Mouse (Mus musculus) hindbrain, postnatal 0 days (tissue): Measurements from ENCODE around the gene Mmp15. TPM values are rescaled to one million over a fixed set of nuclear protein-coding genes. Genes with fewer than 3 reads are reported as not detected.

ENCODE experiments used
- ATAC-seq: fragments of 200-750 bp; cut with Nextera tagmentation; 2 replicates; pipeline ENCODE4 v1.8.0; 2017; ENCODE audit warnings: mild to moderate bottlenecking, moderate TSS enrichment, moderate library complexity
- DNase-seq: peaks from one replicate; pipeline ENCODE4 v3.0.0-alpha.2; 2015; ENCODE audit warnings: low spot score
- H3K27ac ChIP-seq: fragments of 300-500 bp; sonication (generic); 2 replicates; pipeline ENCODE4 v1.5.1; 2014; ENCODE audit warnings: mild to moderate bottlenecking
- H3K27me3 ChIP-seq: fragments of 300-500 bp; sonication (generic); 2 replicates; pipeline ENCODE4 v1.6.1; 2014; ENCODE audit warnings: low read length, mixed read lengths; ENCODE audit not compliant: insufficient read depth
- H3K36me3 ChIP-seq: fragments of 300-500 bp; sonication (generic); 2 replicates; pipeline ENCODE4 v1.6.1; 2014; ENCODE audit warnings: low read length, mixed read lengths; ENCODE audit not compliant: insufficient read depth
- H3K4me1 ChIP-seq: fragments of 300-500 bp; sonication (generic); 2 replicates; pipeline ENCODE4 v1.6.1; 2014; ENCODE audit warnings: antibody characterized with exemption, low read length, mixed read lengths; ENCODE audit not compliant: insufficient read depth
- H3K4me2 ChIP-seq: fragments of 300-500 bp; sonication (generic); 2 replicates; pipeline ENCODE4 v1.6.1; 2014; ENCODE audit warnings: low read depth, mild to moderate bottlenecking, low read length, moderate library complexity, mixed read lengths
- H3K4me3 ChIP-seq: fragments of 300-500 bp; sonication (generic); 2 replicates; pipeline ENCODE4 v1.5.1; 2014; ENCODE audit warnings: low read length
- H3K9ac ChIP-seq: fragments of 300-500 bp; sonication (generic); replicated peaks from 2 replicates; pipeline ENCODE4 v1.6.1; 2014; ENCODE audit warnings: mild to moderate bottlenecking, low read length, moderate library complexity, mixed read lengths
- H3K9me3 ChIP-seq: fragments of 300-500 bp; sonication (generic); 2 replicates; pipeline ENCODE4 v1.6.1; 2016; ENCODE audit warnings: low read length, mixed read lengths
- CTCF ChIP-seq: IDR thresholded peaks from 2 replicates; pipeline ENCODE4 v1.5.1; 2016; ENCODE audit warnings: antibody characterized with exemption, control low read depth, low read depth
- WGBS: fragments of 180-500 bp; shearing (Covaris S2); extraction: QIAGEN DNeasy Blood & Tissue Kit; methylation state at CpG from one replicate; pipeline ENCODE4 v1.1.7; 2014; 5-methylcytosine and 5-hydroxymethylcytosine counted together
- polyA plus RNA-seq: library from polyadenylated mRNA; unstranded; fragments of >200 nt; fragmentation: Nextera tagmentation; extraction: Ambion mirVana; gene quantifications from 2 replicates; pipeline ENCODE4 v1.2.1, GENCODE M21; 2015
- total RNA-seq: library from RNA; depleted of rRNA; stranded (reverse); fragments of >200 nt; gene quantifications from 2 replicates; pipeline ENCODE4 v1.2.3, GENCODE M21; 2014

Mmp15 gene
- total and polyA plus RNA-seq, 2 experiments from 2014 or later, result 14.0 to 72.9 TPM

GRCm38 (mm10) chr8:95341721-95342120 is 10.3 kb upstream of the Mmp15 start:
- Histone ChIP-seq H3K27ac (no peak overlapping the region), H3K4me1 (no peaks in the 10 kb centered on the region), H3K9ac (no peak overlapping the region), H3K4me3 (no peak overlapping the region), H3K9me3 (no peaks in the 10 kb centered on the region), H3K4me2 (no peak overlapping the region), H3K36me3 (peaks cover 42% of the 10 kb centered on the region; the same call in 1 of the 2 replicates), H3K27me3 (no peaks in the 10 kb centered on the region)
- no peak for TF ChIP-seq CTCF
- 73% methylated on average over 5 of the region's 5 CpGs for WGBS
- ATAC-seq, result no peak
- no peak for DNase-seq

- no peak for ATAC-seq
- H3K9me3 ChIP-seq, result no peaks in the 10 kb centered on the region
- no peak overlapping the region for H3K27ac ChIP-seq
- H3K36me3 ChIP-seq, result peaks cover 34% of the 10 kb centered on the region; the same call in 1 of the 2 replicates
- 79% methylated on average over 6 of the region's 6 CpGs for WGBS
- peak; percentile 43 for TF ChIP-seq CTCF
- no peak overlapping the region for H3K4me2 ChIP-seq
- no peak for DNase-seq
- no peak overlapping the region for H3K9ac ChIP-seq
- no peak overlapping the region for H3K4me3 ChIP-seq
- H3K4me1 ChIP-seq, result peaks cover 15% of the 10 kb centered on the region; the same call in 1 of the 2 replicates
- H3K27me3 ChIP-seq, result no peaks in the 10 kb centered on the region
Measured at GRCm38 (mm10) chr8:95344668-95345067, 7.4 kb upstream of the Mmp15 start.

- peak; percentile 61 for ATAC-seq
- TF ChIP-seq CTCF, result peak; percentile 86
- DNase-seq, result peak; percentile 92
- Histone ChIP-seq H3K27ac (no peak overlapping the region), H3K36me3 (peaks cover 16% of the 10 kb centered on the region; the same call in 1 of the 2 replicates), H3K9me3 (no peaks in the 10 kb centered on the region), H3K4me2 (no peak overlapping the region), H3K4me3 (no peak overlapping the region), H3K4me1 (peaks cover 21% of the 10 kb centered on the region), H3K9ac (no peak overlapping the region), H3K27me3 (no peaks in the 10 kb centered on the region)
- WGBS, result 21% methylated on average over 8 of the region's 8 CpGs
Measured at GRCm38 (mm10) chr8:95346643-95347545, 5.2 kb upstream of the Mmp15 start.

- Histone ChIP-seq H3K4me1 (peaks cover 22% of the 10 kb centered on the region), H3K27me3 (no peaks in the 10 kb centered on the region), H3K4me2 (no peak overlapping the region), H3K36me3 (peaks cover 9% of the 10 kb centered on the region; the same call in 1 of the 2 replicates), H3K4me3 (no peak overlapping the region), H3K9me3 (no peaks in the 10 kb centered on the region), H3K27ac (peak overlapping the region; percentile 49), H3K9ac (no peak overlapping the region)
- 85% methylated on average over 2 of the region's 2 CpGs for WGBS
- no peak for TF ChIP-seq CTCF
- ATAC-seq (no peak), DNase-seq (peak; percentile 8)
Measured at GRCm38 (mm10) chr8:95348356-95348755, 3.7 kb upstream of the Mmp15 start.

- peak; percentile 35; the same call in 1 of the 2 replicates for TF ChIP-seq CTCF
- Histone ChIP-seq H3K36me3 (peaks cover 3% of the 10 kb centered on the region; the same call in 1 of the 2 replicates), H3K4me3 (no peak overlapping the region), H3K4me1 (peaks cover 22% of the 10 kb centered on the region), H3K4me2 (peak overlapping the region; percentile 33), H3K27me3 (no peaks in the 10 kb centered on the region), H3K9me3 (no peaks in the 10 kb centered on the region), H3K27ac (peak overlapping the region; percentile 49), H3K9ac (no peak overlapping the region)
- DNase-seq (peak; percentile 89), ATAC-seq (peak; percentile 36; the same call in 1 of the 2 replicates)
- WGBS, result 23% methylated on average over 19 of the region's 19 CpGs
Measured at GRCm38 (mm10) chr8:95348811-95349630, 3.0 kb upstream of the Mmp15 start.

- peak; percentile 74 for DNase-seq
- no peaks in the 10 kb centered on the region for H3K9me3 ChIP-seq
- H3K4me1 ChIP-seq, result peaks cover 34% of the 10 kb centered on the region
- ATAC-seq, result peak; percentile 52; the same call in 1 of the 2 replicates
- H3K4me3 ChIP-seq, result peak overlapping the region; percentile 88
- 4% methylated on average over 15 of the region's 15 CpGs for WGBS
- H3K27ac ChIP-seq, result peak overlapping the region; percentile 82; the same call in 1 of the 2 replicates
- H3K4me2 ChIP-seq, result peak overlapping the region; percentile 86
- H3K36me3 ChIP-seq, result no peaks in the 10 kb centered on the region
- no peaks in the 10 kb centered on the region for H3K27me3 ChIP-seq
- peak overlapping the region; percentile 60; the same call in 1 of the 2 replicates for H3K9ac ChIP-seq
- peak; percentile 59 for TF ChIP-seq CTCF
Measured at GRCm38 (mm10) chr8:95351461-95351860, 607 bp upstream of the Mmp15 start.
